Mouse (Mus musculus) right cerebral cortex, adult 18-20 months (tissue): ENCODE data around the gene Arpc4.

ENCODE experiments used
- DNase-seq: peaks from one replicate; pipeline ENCODE4 v3.0.0; 2022; ENCODE audit warnings: mixed read lengths

The Arpc4 gene

DNA sequence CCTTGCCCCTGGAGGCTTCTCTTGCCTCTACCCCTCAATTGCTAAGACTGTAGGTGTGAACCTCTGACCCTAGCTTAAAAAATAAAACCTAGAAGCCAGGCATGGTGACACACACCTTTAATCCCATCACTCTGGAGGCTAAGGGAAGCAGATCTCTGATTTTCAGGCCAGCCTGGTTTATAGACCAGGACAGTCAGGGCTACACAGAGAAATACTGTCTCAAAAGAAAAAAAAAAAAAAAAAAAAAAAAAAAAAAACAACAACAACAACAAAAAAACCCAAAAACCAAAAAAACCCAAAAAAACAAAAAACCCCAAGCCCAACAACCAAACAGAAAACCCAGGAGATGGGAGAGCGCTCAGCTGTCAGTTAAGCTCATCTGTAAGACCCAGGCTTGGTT lies 10.3 kb upstream of the Arpc4 start:
- no peak for DNase-seq

DNA sequence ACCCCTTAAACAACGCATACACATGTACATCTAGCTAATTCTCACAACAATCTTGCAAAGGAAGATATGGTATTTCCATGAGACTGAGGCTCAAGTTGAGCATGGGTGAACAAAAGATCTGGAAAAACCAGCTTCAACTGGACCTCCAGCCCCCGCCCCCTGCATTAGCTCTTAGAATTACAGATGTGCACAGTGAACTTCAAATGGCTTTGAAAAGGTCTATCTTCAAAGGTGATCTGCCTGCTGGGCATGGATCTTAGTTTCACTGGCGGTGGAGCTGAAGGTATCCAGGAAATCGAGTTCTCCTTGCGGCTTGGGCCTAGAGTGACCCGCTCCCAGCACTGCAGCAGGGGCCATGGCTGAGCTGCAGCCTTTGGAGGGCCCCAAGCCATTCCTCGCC lies 9.8 kb upstream of the Arpc4 start:
- no peak for DNase-seq

DNA sequence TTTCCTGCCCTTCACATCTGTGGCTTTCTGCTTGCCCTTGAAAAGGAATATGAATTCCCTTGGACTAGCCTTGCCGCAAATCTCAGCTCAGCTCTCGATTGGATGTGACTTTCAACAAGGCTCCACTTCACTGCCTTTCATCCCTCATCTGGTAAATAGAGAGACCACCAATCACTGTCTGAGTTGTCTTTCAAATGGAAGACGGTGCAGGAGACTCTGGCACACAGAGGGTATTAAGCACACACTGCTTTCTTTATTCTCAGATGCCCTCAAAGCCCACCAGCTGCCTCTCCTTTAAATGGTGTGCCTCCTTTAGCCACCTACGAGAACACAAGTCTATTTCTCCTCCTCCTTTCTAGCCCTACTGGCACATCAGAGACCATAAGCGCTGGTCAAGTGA lies 9.3 kb upstream of the Arpc4 start:
- no peak for DNase-seq

DNA sequence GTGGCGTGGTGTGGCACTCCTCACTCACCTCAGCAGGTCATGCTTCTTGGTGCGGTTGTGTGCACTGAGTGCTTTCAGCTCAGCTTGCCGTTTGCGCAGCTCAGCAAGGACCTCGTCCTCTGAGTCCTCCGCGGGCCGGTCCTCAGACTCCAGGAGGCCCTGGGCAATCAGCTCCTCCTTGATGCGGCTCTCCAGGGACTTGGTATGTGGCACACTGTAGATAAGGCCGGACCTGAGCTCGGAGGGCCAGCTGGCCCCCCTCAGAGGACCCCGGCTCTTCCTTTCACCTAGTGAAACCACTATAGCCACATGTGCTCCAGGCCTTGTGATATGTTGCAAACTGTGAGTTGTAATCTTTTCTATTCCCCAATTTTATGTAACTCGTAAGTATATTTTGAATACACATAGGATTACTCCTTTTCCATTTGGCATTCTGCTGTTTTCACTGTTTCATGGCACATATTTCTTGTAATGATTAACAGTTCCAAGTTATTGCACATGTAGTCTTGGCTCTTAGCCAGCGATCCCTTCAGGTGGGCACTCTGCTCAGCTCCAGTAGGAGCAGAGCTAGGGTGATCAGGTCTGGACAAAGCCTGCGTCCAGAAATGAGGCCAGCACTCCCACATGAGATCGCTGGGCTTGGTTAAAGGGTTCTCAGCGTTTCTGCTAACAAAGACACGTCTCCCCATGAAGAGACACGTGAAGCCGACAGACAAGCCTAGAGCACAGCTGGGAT lies 7.6 kb upstream of the Arpc4 start:
- no peak for DNase-seq

DNA sequence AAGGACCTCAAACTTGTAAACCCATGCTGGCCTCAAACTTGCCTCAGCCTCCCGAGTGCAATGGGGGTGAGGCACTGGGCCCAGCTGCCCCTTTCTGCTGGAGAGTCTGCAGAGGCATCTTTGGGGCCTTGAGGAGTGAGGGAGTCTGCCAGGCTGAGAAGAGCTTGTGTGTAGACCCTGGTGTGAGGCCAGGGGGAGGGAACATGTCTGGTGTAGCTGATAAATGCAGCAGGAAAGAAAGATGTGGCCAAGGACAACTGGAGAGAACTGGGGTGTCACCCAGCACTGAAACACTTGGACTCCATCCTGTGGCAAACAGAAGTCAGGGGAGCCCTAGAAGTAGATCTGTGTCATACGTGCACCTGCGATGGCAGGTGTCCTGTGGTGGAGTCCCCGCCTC lies 4.4 kb upstream of the Arpc4 start:
- DNase-seq, result no peak

DNA sequence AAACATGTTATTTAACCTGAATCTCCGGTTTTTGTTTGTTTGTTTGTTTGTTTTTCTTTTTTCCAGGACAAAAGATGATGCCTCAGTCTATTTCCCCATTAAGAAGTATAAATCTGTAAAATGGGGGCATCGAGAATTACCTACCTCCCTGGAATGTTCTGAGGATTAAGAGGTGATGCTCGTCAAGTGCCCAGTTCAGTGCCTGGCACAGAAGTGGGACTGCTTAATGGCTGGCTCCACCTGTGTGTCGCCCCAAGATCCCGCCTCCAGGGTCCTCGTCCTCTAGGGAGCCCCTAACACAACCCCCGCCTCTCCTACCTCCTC lies 781 bp upstream of the Arpc4 start:
- DNase-seq, result no peak

DNA sequence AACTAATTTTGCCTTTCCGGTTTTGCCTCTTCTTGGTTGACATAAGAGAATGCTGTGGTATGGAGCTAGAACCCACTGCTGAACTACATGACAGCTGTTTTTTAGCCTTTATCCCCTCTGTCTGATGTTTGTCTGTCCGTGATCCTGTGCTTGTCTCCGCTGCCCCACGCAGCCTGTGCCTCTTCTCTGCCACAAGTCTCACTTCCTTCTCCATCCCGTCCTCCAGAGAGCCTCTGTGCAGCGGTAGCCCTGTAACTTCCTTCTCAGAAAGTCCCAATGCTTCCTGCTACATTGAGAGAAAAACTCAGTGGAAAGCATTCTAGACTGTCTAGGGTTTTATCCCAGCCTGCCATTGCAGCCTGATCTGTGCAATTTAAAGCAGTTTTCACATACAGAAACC lies 1.3 kb downstream of the Arpc4 start:
- no peak for DNase-seq

DNA sequence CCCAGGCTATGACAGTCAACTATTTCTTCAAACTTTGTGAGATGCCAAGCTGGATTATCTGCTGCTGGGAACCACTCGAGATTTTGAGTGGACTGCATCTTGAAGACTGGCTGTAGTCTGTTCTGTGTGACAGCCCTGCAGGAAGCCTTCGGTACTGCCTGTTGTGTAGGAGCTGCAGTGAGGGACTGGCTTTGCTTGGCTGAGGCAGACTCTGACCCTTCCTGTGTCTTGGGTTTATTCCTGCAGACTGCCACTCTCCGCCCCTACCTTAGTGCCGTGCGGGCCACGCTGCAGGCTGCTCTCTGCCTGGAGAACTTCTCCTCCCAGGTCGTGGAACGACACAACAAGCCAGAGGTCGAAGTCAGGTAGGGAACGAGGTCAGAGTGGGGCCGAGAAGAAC lies 2.6 kb downstream of the Arpc4 start:
- DNase-seq, result no peak

DNA sequence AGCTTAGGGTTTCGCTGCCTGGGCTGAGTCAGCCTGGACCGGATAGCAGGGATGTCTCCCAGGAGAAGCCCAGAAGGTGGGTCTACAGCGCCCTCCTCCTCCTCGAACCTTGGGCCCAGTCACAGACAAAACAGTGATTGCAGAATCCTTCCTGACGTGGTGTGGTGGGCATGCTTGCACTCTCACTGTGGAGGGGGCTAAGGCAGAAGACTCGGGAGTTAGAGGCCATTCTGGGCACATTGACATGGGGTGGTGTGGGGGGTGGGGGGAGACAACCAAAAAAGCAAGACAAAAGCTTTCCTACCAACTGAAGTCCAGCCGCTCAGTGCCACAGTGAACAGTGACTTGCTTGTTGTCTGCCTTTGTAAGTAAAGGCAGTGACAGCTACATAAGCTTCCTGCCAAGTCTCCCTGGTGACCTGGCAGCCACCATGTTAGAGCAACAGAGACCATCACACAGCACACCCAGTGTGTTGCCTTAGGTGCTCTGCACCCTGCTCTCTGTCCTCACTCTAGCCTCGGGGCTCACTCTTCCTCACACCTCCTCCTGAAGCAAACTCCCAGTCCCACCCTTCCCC lies 6.5 kb downstream of the Arpc4 start:
- no peak for DNase-seq

DNA sequence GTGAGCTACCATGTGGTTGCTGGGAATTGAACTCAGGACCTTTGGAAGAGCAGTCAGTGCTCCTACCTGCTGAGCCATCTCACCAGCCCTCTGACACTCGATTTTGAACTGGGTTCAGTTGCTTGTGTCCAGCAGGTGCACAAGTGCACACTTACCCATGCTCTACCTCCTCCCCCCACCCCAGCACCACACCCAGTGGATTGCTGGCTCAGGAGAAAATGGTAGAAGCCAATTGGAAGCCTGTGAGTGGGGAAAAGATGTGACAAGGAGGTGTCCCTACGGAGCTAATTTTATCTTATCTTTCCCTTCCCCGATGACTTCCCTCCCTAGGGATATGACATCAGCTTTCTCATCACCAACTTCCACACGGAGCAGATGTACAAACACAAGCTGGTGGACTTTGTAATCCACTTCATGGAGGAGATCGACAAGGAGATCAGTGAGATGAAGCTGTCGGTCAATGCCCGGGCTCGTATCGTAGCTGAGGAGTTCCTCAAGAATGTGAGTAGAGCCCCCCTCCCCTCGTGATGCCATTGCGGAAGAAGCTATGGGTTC lies 7.3 kb downstream of the Arpc4 start:
- DNase-seq, result no peak

DNA sequence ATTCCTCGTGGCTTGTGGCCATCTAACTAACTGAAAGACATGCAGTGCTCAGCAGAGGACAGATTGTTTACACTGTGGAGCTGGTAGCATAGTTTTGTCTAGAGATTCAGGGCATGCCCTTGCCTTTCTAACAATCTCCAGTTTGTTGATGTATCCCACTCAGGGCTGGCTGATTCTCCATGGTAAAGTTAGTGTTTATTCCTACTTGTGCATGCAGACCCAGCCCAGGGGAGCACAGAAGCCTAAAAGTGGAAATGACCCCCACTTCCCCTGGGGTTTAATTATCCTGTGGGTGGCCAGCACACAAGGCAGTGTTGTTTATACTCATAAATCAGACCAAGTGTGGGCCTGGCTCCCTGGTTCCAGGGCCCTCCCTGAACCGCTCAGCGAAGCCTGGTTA lies 8.1 kb downstream of the Arpc4 start:
- no peak for DNase-seq

DNA sequence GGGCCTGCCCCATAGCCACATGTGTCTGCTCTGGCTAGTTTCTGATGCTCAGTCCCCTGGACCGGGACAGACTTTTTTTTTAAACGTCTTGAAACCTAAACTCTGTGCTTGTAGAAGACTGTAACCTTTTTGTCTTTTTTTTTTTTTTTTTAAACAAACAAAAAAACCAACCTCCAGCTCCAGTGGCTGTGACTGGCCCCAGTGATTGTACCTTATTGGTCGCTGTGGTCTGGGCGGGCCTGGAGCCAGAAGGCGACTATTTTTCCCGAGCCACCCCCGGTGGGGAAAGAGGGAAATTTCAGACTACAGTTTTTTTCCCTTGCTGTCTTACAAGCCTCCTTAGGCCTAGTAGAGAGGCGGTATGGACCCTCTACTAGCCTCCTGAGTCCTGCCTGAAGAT lies 11.0 kb downstream of the Arpc4 start, which contains the start of gene Ttll3:
TSS of gene Ttll3 (plus strand) at position 301 of the 400 bp plus-strand sequence.
- DNase-seq, result no peak

DNA sequence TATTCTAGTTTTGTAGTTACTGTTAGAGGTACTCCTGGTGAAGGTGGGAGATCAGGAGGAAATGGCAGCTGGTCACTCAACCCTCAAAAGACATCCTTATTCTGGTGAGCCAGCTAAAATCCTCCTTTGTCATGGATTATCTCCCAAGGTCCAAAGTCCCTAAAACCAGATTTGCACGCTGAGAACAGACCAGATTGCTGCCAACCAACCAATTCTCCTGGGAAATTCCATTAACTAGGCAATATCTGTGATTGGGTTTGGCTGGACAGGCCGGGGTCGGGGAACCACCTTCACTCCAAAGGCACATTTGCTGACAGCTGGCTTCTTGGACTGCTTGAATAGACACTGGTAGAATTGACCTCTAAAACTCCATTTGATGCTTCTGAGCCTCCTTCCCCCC lies 12.8 kb downstream of the Arpc4 start:
- DNase-seq, result no peak

DNA sequence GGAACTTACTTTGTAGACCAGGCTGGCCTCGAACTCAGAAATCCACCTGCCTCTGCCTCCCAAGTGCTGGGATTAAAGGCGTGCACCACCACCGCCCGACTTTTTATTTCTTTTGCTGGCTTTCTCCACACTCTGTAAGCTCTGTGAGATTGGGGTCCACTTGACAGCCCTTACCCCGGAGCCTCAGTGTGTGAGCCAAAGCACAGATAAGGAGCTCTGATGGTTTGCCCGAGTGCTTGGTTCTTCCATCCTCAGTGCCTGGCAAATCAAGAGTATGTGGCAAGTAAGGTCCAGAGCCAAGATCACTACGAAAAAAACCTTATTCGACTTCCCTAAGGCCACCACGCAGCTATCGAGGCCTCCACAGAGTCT lies 14.1 kb downstream of the Arpc4 start:
- no peak for DNase-seq

DNA sequence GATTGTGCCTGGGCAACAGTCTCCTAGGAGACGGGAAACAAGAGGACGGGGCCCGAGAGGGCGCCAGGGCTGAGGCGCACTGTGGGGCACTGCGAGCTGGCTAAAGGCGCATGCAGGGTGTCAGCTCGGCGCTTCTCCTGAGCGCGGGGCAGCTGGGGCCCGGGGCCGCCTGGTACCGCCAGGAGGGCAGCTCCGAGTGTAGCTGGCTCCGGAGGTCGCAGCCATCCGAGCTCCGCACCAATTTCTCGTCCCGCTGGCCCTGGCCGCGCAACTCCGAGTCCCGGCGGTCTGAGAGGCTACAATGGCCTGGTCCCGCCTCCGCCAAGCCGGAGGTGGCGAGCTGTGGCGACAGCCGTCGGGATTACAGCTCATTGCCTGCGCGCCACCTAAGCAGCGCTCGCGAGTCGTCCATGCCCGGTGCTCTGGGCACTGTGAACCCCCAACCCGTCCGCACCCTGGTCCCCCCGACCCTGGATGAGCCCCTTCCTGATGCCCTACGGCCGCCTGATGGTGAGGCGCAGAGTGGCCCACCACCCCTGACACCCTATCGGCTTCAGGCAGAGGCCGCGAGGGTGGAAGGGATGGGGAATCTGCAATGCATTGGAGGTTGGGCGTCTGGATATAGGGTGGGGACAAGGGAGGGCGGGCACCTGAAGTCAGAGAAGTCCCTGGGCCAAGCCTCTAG lies 14.6 kb downstream of the Arpc4 start:
- DNase-seq, result peak; percentile 49

DNA sequence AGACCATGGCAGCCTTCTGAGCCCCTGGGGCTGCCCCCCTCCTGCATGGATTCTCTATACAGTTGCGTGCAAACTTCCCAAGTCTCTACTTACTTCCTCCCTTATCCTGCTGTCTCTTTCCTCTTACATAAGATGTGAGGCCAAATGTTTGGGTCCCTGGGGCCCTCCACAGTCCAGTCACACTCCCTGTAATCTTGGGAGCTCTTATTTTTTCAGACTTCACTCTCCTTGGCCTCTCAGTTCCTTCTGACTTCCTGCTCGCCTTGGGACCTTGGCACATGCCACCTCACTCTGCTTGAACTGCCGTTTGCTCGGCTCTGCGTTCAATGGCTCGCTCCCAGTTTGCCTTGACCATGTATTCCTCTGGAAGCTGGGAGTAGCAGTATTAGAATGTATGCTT lies 16.0 kb downstream of the Arpc4 start:
- no peak for DNase-seq

DNA sequence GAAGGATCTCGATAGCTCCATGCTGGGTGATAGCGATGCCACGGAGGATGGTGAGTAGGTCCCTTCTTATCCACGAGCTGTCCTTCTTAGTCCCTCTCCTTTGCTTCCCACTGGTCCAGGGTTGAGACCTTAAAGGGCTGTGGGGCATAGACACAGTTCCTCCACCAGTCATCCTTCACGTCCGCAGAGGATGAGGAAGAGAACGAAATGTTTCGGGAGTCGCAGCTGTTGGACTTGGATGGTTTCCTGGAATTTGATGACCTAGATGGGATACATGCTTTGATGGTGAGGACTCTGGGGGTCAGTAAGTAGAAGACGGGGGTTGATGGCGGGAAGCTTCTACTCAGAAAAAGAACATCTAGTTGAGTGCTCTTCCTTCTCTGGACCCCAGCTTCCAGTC lies 16.9 kb downstream of the Arpc4 start:
- no peak for DNase-seq

DNA sequence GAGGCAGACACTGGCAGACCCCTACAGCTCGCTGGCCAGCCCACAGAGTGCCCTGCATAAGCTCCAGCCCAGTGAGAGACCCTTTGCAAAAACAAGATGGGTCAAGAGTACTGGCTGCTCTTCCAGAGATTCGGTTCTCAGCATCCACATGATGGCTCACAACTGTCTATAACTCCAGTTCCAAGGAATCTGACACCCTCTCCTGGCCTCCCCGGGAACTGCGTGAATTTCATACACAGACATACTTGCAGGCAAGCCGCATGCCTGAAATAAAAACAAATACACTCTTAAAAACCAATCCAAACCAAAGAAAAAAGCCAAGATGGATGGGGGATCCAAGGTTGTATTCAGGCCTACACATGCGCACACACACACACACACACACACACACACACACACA lies 17.6 kb downstream of the Arpc4 start:
- no peak for DNase-seq

DNA sequence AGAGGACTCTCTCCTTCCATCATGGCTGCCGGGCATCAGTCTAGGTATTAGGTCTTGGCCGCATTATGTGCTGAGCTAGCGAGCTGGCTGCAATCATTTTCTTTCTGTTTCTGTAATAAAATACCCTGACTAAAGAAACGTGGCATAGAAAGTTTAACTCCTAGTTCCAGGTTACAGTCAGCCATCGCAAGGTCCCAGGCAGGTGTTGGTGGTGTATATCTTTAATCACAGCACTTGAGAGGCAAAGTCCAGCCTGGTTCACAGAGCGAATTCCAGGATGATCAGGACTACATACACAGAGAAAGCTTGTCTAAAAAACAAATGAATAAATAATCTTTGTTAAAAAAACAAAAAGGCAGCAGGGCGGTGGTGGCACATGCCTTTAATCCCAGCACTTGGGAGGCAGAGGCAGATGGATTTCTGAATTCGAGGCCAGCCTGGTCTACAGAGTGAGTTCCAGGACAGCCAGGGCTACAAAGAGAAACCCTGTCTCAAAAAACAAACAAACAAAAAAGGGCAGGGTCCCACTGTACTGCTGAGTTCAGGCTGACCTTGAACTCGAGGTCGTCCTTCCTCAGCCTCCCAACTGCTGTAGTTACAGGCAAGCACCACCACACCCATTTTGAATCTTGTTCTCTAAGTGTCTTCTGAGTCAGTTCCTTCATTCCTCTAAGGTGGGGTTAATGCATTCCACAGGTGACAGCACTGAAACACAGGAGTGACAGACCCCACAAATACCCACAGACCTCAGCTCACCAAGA lies 18.5 kb downstream of the Arpc4 start:
- no peak for DNase-seq

DNA sequence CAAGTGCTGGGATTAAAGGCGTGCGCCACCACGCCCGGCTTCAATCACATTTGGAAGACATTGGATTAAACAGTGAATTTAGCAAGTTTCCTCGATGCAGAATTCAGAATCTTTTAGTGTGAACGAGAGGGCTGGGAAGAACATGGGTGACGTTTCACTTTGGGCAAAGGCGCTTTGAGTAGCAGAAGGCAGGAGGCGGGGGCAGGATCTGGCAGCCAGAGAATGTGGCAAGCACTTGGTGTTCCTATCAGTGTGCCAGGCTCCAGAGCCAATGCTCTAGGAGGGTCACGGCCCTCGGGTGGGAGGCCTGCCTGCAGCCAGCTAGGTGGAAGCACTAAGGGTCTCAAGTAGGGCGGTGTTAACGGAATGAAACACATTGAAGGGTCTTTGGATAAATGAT lies 24.2 kb downstream of the Arpc4 start:
- peak; percentile 66 for DNase-seq

DNA sequence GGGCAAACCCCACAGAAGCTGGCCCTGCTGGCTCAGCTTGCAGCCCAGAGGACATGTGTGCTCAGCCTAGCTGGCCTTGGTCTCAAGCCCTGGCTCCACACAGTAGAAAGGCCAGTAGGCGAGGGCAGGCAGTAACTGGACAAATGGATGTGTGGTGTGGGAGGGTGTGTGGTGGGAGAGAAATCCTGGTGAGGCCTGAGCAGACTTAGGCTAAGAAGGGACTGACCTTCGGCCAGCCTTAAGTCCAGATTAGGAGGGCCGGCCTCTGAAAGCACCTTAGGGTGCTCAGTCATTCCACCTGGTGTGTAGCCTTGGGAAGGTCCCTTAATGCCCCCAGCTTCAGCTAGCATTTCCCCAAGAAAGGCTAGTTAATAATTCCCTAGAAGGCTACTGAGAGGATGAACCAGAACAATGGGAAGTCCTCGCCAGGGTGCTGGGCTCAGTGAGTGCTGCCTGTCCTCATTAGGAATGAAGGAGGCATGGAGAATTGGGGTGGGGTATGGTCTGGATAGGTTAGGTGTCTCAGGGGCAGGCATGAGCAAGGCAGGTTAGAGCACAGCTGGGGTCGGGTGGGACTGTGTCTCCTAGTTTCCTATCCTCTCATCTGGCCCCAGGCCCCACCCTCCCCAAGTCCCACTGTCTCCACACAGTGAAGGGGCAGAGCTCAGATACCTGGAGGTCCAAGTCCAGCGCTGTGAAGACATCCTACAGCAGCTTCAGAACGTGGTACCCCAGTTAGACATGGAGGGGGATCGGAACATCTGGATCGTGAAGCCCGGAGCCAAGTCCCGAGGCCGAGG lies 26.9 kb downstream of the Arpc4 start:
- no peak for DNase-seq

DNA sequence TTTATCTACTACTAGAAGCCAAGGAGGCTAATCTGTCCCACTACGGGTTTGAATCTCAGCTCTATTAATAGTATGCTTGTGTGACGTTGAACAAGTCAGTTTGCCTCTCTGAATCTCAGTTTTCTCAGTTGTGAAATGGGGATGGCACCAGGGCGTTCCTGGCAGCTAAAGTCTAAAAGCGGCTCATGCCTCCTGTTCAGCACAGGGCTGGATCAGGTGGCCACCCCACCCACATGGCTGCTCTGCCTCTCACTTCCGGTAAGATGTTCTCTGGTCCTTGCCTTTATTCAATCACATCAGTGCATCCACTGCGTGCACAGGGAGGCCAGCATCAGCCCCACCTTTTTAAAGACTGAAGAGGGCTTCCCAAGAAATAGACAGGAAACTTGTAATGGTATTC lies 27.6 kb downstream of the Arpc4 start:
- peak; percentile 86 for DNase-seq

DNA sequence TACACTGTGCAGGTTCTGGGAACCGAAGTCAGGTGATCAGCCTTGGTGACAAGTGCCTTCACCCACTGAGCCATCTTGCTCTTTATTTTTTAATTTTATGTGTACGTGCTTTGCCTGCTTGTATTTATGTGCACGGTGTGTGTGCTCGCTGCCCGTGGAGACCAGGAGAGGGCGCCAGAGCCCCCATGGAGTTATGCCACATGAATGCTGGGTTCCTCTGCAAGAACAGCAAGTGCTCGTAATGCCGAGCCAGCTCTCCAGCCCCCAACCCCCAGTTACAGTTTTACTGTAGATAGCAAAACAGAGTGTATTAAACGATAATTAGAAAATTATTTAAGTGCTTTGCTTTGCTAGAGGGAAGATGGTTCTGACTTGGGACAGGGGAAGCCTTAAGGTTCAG lies 28.8 kb downstream of the Arpc4 start:
- no peak for DNase-seq
